Mouse (Mus musculus) lung, embryonic 14.5 days (tissue): ENCODE results near the gene Sh3bp2. TPM values are rescaled to one million over a fixed set of nuclear protein-coding genes. Genes with fewer than 3 reads are reported as not detected.

Experiments
- ATAC-seq: fragments of 200-750 bp; cut with Nextera tagmentation; 2 replicates; pipeline ENCODE4 v1.8.0; 2017; ENCODE audit warnings: mild to moderate bottlenecking, moderate TSS enrichment, moderate library complexity; ENCODE audit not compliant: insufficient read depth
- DNase-seq: peaks from one replicate; pipeline ENCODE4 v3.0.0-alpha.2; 2015
- H3K27ac ChIP-seq: fragments of 300-500 bp; sonication (generic); 2 replicates; pipeline ENCODE4 v1.5.1; 2014; ENCODE audit warnings: low read depth, mild to moderate bottlenecking, moderate library complexity
- H3K27me3 ChIP-seq: fragments of 300-500 bp; sonication (generic); 2 replicates; pipeline ENCODE4 v1.6.1; 2014; ENCODE audit warnings: low read length, control low read depth; ENCODE audit not compliant: insufficient read depth
- H3K36me3 ChIP-seq: fragments of 300-500 bp; sonication (generic); 2 replicates; pipeline ENCODE4 v1.6.1; 2014; ENCODE audit warnings: control low read depth; ENCODE audit not compliant: insufficient read depth
- H3K4me1 ChIP-seq: fragments of 300-500 bp; sonication (generic); 2 replicates; pipeline ENCODE4 v1.6.1; 2014; ENCODE audit warnings: antibody characterized with exemption, control low read depth; ENCODE audit not compliant: insufficient read depth
- H3K4me2 ChIP-seq: fragments of 300-500 bp; sonication (generic); 2 replicates; pipeline ENCODE4 v1.6.1; 2014; ENCODE audit warnings: mild to moderate bottlenecking
- H3K4me3 ChIP-seq: fragments of 300-500 bp; sonication (generic); 2 replicates; pipeline ENCODE4 v1.5.1; 2014; ENCODE audit warnings: low read depth, low read length
- H3K9ac ChIP-seq: fragments of 300-500 bp; sonication (generic); 2 replicates; pipeline ENCODE4 v1.6.1; 2014
- H3K9me3 ChIP-seq: fragments of 300-500 bp; sonication (generic); 2 replicates; pipeline ENCODE4 v1.6.1; 2016; ENCODE audit warnings: low read depth, low read length, control low read depth
- CTCF ChIP-seq: IDR thresholded peaks from 2 replicates; pipeline ENCODE4 v1.5.1; 2016; ENCODE audit warnings: antibody characterized with exemption, low read depth
- WGBS: fragments of 180-500 bp; shearing (Covaris S2); extraction: QIAGEN DNeasy Blood & Tissue Kit; methylation state at CpG from one replicate; pipeline ENCODE4 v1.1.7; 2014; 5-methylcytosine and 5-hydroxymethylcytosine counted together
- polyA plus RNA-seq: library from polyadenylated mRNA; unstranded; fragments of >200 nt; fragmentation: Nextera tagmentation; extraction: Ambion mirVana; gene quantifications from 2 replicates; pipeline ENCODE4 v1.2.1, GENCODE M21; 2014

The Sh3bp2 gene
- polyA plus RNA-seq, 1 experiment from 2014 or later, result 15.0 TPM

DNA sequence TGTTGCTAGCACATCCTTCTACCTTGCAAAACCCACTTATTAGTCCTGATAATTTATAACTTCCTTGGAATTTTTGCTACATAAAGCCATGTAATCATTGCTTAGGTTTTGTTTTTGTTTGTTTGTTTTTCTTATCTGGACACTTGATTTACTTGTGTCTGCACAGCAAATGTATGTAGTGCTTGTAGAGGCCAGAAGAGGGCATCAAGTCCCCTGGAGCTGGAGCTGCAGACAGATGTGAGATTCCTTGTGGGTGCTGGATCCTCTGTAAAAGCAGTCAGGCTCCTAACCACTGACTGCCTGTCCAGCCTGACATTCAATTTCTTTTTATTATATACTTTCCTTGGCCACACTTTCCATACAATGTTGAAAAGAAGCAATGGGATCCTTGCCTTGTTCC is 21.8 kb downstream of the Sh3bp2 start:
- peak; percentile 67 for TF ChIP-seq CTCF
- no peak overlapping the region for H3K4me2 ChIP-seq
- H3K36me3 ChIP-seq, result peaks cover 12% of the 10 kb centered on the region
- no peaks in the 10 kb centered on the region for H3K4me1 ChIP-seq
- no peak overlapping the region for H3K4me3 ChIP-seq
- H3K27ac ChIP-seq, result no peak overlapping the region
- DNase-seq (peak; percentile 67), ATAC-seq (no peak)
- no peaks in the 10 kb centered on the region for H3K9me3 ChIP-seq
- H3K27me3 ChIP-seq, result no peaks in the 10 kb centered on the region
- no peak overlapping the region for H3K9ac ChIP-seq

DNA sequence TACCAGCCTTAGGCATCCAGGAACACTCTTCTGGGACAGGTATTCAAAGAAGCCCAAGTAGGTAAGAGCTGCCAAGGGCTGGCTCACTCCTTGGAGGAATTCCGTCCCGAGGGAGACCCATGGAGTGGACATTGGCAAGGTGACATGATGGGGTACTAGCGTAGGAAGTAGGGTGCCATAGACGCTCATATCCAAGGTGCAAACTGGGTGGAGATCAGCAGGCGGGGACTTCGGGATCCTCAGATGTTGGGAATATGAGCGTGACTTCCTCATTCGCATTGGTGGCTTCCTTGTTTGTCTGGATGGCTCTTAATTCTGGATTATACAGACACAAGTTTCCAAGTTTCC is 23.5 kb downstream of the Sh3bp2 start:
- Histone ChIP-seq H3K27ac (no peak overlapping the region), H3K4me3 (peak overlapping the region; percentile 90), H3K4me1 (no peaks in the 10 kb centered on the region), H3K4me2 (peak overlapping the region; percentile 81), H3K9me3 (no peaks in the 10 kb centered on the region), H3K27me3 (no peaks in the 10 kb centered on the region), H3K36me3 (peaks cover 28% of the 10 kb centered on the region), H3K9ac (peak overlapping the region; percentile 97)
- no peak for DNase-seq
- 23% methylated on average over 8 of the region's 8 CpGs for WGBS
- peak; percentile 19; the same call in 1 of the 2 replicates for ATAC-seq
- no peak for TF ChIP-seq CTCF

DNA sequence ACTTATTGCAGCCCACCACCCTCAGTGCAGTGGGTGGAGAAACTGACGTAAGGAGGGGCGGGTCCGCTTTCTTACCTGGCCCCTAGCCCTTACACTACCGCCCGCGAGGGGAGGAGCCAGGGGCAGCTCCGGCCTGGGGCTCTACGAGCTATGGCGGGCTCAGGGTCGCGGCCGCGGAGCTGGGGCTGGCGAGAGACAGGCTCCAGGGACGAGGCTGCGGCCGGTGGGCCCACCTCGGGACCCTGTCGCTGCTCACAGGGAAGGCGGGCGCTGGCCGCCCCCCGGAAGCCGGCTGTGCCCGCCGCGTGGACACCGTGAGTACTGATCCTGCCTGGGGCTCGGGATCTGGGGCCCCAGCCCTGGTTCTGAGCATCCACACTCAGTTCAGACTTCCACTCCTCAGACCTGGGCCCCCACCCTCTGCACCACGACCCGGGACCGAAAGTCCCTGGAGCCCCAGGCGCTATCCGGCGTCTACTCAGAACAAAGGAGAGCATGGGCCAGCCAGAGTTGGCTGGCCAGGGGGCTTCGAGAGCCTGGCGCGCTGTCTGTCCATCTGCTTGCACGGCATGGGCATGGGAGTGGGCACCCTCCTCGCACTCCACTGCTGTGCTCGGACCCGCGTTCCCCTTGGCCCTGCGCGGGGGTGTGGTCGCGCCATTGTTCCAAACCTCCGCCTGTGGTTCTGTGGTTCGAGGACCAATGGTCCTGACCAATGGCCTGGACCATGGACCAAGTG is 24.0 kb downstream of the Sh3bp2 start:
- peak; percentile 91 for ATAC-seq
- peak overlapping the region; percentile 90 for H3K4me3 ChIP-seq
- H3K4me1 ChIP-seq, result no peaks in the 10 kb centered on the region
- peak overlapping the region; percentile 81 for H3K4me2 ChIP-seq
- H3K36me3 ChIP-seq, result peaks cover 32% of the 10 kb centered on the region
- H3K27me3 ChIP-seq, result no peaks in the 10 kb centered on the region
- under 1% methylated on average over 49 of the region's 49 CpGs for WGBS
- no peak for TF ChIP-seq CTCF
- peak overlapping the region; percentile 58; the same call in 1 of the 2 replicates for H3K27ac ChIP-seq
- peak; percentile 82 for DNase-seq
- H3K9ac ChIP-seq, result peak overlapping the region; percentile 97
- H3K9me3 ChIP-seq, result no peaks in the 10 kb centered on the region

DNA sequence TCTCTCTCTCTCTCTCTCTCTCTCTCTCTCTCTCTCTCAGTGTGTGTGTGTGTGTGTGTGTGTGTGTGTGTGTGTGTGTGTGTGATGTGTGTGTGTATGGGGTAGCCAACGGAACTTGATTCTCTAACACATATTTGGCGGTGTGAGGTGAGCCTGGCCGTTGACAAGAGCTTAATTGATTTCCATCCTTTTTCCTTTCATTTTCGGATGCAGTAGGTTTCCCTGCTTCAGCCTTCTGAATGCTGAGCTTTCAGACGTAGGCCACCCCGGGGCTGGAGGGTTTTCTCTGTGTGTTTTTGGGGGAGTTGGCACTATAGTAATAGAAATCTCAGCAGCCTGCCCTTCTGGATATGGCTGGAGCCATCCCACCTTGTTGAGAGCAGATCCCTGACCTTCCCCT is 24.6 kb downstream of the Sh3bp2 start:
- Histone ChIP-seq H3K4me1 (no peaks in the 10 kb centered on the region), H3K27me3 (no peaks in the 10 kb centered on the region), H3K36me3 (peaks cover 38% of the 10 kb centered on the region), H3K27ac (no peak overlapping the region), H3K9me3 (no peaks in the 10 kb centered on the region), H3K4me2 (peak overlapping the region; percentile 81), H3K9ac (peak overlapping the region; percentile 97), H3K4me3 (peak overlapping the region; percentile 90)
- peak; percentile 37 for DNase-seq
- ATAC-seq, result no peak
- TF ChIP-seq CTCF, result no peak
- WGBS, result 8% methylated on average over 6 of the region's 6 CpGs

DNA sequence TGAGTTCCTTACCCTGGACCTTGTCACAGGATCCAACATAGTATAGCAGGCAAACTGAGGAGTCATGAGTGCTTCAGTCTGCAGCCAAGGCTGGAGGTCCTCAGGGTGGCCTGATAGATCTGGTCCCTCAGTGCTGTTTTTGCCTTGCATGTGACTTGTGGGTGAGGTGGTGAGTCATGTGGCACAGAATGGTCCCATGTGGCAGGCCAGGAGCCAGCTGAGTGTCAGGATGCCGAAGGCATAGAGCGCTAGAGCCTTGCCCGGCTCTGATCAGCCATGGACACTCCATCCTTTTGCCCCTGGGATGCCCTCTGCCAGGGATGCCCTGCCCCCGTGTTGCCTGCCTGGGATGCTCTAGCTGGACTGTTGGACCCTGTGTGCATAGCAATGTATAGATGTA is 26.2 kb downstream of the Sh3bp2 start:
- H3K9ac ChIP-seq, result no peak overlapping the region
- no peak overlapping the region for H3K4me2 ChIP-seq
- WGBS, result 91% methylated on average over 4 of the region's 4 CpGs
- DNase-seq, result no peak
- H3K27ac ChIP-seq, result no peak overlapping the region
- no peak for ATAC-seq
- no peak overlapping the region for H3K4me3 ChIP-seq
- TF ChIP-seq CTCF, result no peak
- H3K9me3 ChIP-seq, result no peaks in the 10 kb centered on the region
- H3K36me3 ChIP-seq, result peaks cover 54% of the 10 kb centered on the region
- no peaks in the 10 kb centered on the region for H3K27me3 ChIP-seq
- H3K4me1 ChIP-seq, result no peaks in the 10 kb centered on the region

DNA sequence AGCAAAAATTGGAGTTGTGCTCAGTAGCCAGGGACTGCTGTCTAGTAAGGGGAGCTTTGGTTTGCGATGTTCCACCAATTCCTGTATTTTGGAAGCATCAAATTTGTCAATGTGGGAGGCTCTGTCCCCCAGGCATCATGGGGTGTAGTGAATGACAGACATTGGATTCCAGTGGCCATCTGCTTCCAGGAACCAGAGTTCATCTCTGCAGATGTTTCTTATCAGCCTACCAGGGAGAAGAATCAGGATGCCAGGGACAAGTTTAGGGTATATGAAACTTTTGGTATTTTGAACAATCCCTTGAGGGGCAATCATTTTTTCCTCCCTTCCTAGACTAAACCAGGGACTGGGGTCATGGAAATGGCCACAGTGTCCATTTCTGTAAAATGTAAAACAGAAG is 38.2 kb downstream of the Sh3bp2 start:
- H3K36me3 ChIP-seq, result peaks cover 52% of the 10 kb centered on the region
- TF ChIP-seq CTCF, result no peak
- WGBS, result 94% methylated on average over 1 of the region's 1 CpGs

DNA sequence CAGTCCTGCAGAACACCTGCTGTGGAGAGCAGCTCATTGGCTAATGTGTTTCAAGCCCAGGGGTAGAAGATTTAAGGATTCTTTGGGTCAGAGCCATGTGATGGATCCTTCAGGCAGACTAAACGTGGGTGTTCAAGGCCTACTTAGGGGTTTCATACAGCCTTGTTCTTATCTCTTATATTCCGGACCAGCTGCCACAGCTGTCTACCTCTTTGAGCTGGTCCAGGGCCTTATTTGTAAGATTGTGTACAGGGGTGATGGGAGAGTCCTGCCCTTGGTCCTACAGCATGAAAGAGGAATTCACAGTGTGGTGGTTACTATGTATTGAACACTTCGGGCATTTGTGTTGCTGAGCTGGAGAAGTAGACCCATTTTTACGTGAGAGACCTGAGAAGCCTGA is 38.7 kb downstream of the Sh3bp2 start:
- no peak overlapping the region for H3K27ac ChIP-seq
- H3K9me3 ChIP-seq, result no peaks in the 10 kb centered on the region
- no peak overlapping the region for H3K4me3 ChIP-seq
- no peak for DNase-seq
- peaks cover 47% of the 10 kb centered on the region for H3K36me3 ChIP-seq
- H3K9ac ChIP-seq, result no peak overlapping the region
- WGBS, result 85% methylated on average over 4 of the region's 4 CpGs
- H3K4me1 ChIP-seq, result 0 out of 2 replicates have a peak, but pooled peaks cover 7% of the 10 kb centered on the region
- H3K27me3 ChIP-seq, result no peaks in the 10 kb centered on the region
- no peak overlapping the region for H3K4me2 ChIP-seq
- no peak for TF ChIP-seq CTCF
- ATAC-seq, result no peak

More for the DNA sequence above, 38.2 kb downstream of the Sh3bp2 start:
- 0 out of 2 replicates have a peak, but pooled peaks cover 7% of the 10 kb centered on the region for H3K4me1 ChIP-seq
- H3K9me3 ChIP-seq, result no peaks in the 10 kb centered on the region
- H3K4me3 ChIP-seq, result no peak overlapping the region
- ATAC-seq, result no peak
- H3K27ac ChIP-seq, result no peak overlapping the region
- no peak for DNase-seq
- H3K27me3 ChIP-seq, result no peaks in the 10 kb centered on the region
- no peak overlapping the region for H3K4me2 ChIP-seq
- no peak overlapping the region for H3K9ac ChIP-seq
